Mouse (Mus musculus): ENCODE data around the gene Gclm.

DNA sequence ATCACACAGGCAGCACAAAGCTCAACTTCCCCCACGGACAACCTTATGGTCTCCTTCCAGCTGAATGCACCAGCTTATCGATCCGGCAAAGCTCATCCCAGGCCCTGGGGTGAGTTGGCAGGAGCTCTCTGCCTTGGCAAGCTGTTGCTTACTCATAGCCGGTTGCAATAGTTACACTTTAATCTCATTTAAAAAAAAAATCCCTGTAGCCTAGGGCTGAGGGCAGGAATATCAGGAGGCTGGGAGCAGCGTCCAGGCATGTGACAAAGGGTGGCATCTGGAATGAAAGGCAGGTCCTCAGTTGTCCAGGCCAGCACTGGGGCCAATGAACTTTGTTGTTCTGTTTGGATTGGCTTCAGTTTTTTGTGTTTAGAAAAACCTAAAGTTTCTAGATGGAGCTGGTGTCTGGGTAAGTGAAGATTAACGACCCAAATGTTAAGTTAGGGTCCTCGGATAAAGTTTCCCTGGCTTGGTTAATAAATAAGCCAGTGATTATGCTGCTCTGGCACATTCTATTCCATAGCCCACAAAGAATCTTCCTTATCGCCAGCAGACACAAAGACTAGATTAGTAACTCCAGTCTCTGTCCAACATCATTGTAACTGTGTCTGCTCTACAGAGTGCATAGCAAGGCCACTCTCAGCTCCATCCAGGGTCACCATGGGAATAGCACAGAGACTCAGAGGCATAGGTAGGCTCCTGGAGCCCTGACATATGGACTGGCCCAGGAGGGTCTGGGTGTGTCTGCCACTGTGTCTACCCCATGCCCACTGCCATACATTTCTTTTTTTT lies 38.9 kb upstream of the Gclm start:
- TF ChIP-seq POLR2A (IDR thresholded peaks at IDR 0.05; ENCODE audit: borderline replicate concordance, low read depth, low read length): no peak
- no peak for TF ChIP-seq CTCF (IDR thresholded peaks at IDR 0.05; ENCODE audit: low read depth, low read length)
